ENCODE assay signal across 8 mouse cellular contexts in the genomic region with DNA sequence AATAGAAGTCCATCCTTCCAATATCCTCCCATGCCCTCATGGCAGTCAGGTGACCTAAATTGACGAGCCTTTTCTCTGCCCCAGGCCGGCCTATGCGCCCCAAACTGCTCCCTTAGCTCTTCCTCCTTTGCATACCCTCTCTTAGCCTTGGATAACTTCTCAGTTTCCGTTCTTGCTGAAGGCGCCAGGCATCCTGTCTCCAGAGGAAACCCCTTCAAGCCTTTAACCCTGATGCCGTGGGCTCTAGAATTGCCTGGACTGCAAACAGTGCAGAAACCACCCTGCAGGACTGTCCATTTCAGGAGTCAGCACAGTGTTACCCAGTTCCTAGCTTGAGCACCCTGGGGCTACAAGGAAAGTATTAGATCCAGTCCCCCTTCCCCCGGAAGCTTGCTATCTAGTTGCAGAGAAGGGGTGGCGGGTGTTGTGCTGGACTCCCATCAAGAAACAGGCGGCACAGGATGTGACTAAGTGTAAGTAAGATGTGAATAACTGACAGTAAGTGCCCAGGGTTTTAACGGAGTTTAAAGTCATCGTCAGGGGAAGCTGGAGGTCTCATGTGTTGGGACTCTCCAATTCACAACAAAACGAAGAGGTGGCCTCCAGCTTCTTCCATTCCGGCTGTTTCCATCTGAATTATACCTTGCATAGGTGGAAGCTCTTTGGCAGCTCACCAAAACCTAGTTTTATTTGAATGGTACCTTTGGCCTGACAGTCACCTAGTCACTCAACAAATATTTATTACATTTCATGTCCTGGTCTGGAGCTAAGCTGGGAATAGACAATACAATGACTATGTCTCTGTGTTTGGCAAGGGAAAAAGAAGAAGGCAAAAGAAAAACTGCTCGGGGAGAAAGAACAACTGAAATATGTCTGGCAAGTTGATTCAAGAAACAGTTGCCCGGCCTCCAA. TPM values are rescaled to one million over a fixed set of nuclear protein-coding genes. Genes with fewer than 3 reads are reported as not detected.
DNase-seq lines count a peak whose midpoint lies in the region; ATAC-seq lines count a peak whose summit lies in the region.

No protein-coding gene starts in this region.

- no peaks in the 10 kb centered on the region for H3K27me3 ChIP-seq in embryonic facial prominence, embryonic 13.5 days
- H3K27me3 ChIP-seq in heart, embryonic 16.5 days (ENCODE audit: control insufficient read depth, insufficient read depth, low read length): no peaks in the 10 kb centered on the region
- H3K27me3 ChIP-seq in splenic B cell, adult 2 months (ENCODE audit: control insufficient read depth, insufficient read depth, low read length, poor library complexity, severe bottlenecking): no peaks in the 10 kb centered on the region

- 18% methylated on average over 15 of the region's 15 CpGs for WGBS in embryonic facial prominence, embryonic 13.5 days
- 20% methylated on average over 15 of the region's 15 CpGs for WGBS in heart, embryonic 16.5 days
- WGBS in macrophage (ENCODE audit: missing documents): 8% methylated on average over 15 of the region's 15 CpGs

- peaks cover 16% of the 10 kb centered on the region for H3K36me3 ChIP-seq in embryonic facial prominence, embryonic 13.5 days
- no peaks in the 10 kb centered on the region for H3K36me3 ChIP-seq in heart, embryonic 16.5 days (ENCODE audit: control insufficient read depth, insufficient read depth)
- no peaks in the 10 kb centered on the region for H3K36me3 ChIP-seq in macrophage (ENCODE audit: inconsistent target)
- H3K36me3 ChIP-seq in splenic B cell, adult 2 months (ENCODE audit: control insufficient read depth, insufficient read depth, low read length, poor library complexity, severe bottlenecking): no peaks in the 10 kb centered on the region

- peak overlapping the region; percentile 89 for H3K9ac ChIP-seq in embryonic facial prominence, embryonic 13.5 days
- peak overlapping the region; percentile 87 for H3K9ac ChIP-seq in heart, embryonic 16.5 days (ENCODE audit: low read length)

- H3K4me2 ChIP-seq in embryonic facial prominence, embryonic 13.5 days: peak overlapping the region; percentile 82
- H3K4me2 ChIP-seq in heart, embryonic 16.5 days (ENCODE audit: low read depth, low read length): peak overlapping the region; percentile 89

- peak overlapping the region; percentile 92 for H3K27ac ChIP-seq in embryonic facial prominence, embryonic 13.5 days
- peak overlapping the region; percentile 92 for H3K27ac ChIP-seq in heart, embryonic 16.5 days (ENCODE audit: low read length)
- peak overlapping the region; percentile 82 for H3K27ac ChIP-seq in macrophage

- peak overlapping the region; percentile 74 for H3K4me3 ChIP-seq in embryonic facial prominence, embryonic 13.5 days
- peak overlapping the region; percentile 76 for H3K4me3 ChIP-seq in heart, embryonic 16.5 days (ENCODE audit: low read length)
- peak overlapping the region; percentile 42 for H3K4me3 ChIP-seq in macrophage (ENCODE audit: inconsistent target)

- H3K4me1 ChIP-seq in embryonic facial prominence, embryonic 13.5 days: peaks cover 49% of the 10 kb centered on the region
- peaks cover 24% of the 10 kb centered on the region for H3K4me1 ChIP-seq in heart, embryonic 16.5 days (ENCODE audit: control insufficient read depth, insufficient read depth, low read length)

- no peaks in the 10 kb centered on the region for H3K9me3 ChIP-seq in embryonic facial prominence, embryonic 13.5 days
- H3K9me3 ChIP-seq in heart, embryonic 16.5 days (replicated peaks; ENCODE audit: control insufficient read depth, low read length): no peaks in the 10 kb centered on the region

- H3K79me2 ChIP-seq in macrophage (ENCODE audit: inconsistent target): peaks cover 28% of the 10 kb centered on the region; the same call in 1 of the 2 replicates

- ATAC-seq in embryonic facial prominence, embryonic 13.5 days (ENCODE audit: insufficient number of reproducible peaks, insufficient read depth, low FRiP score, low TSS enrichment, low read depth): no peak
- 0 out of 2 replicates have a peak, but pooled peaks have one; percentile 18 for ATAC-seq in heart, embryonic 16.5 days (replicated peaks; ENCODE audit: extremely low read depth, insufficient read depth, low FRiP score)

- DNase-seq in 416B (ENCODE audit: low read depth) (peak; percentile 97), MN1 (ENCODE audit: low spot score) (peak; percentile 24)
- DNase-seq in kidney, postnatal 10 days: peak; percentile 67
- DNase-seq in splenic B cell, adult 2 months (ENCODE audit: low read depth, low spot score): peak; percentile 15
- DNase-seq in layer of hippocampus, postnatal 14 days (ENCODE audit: low spot score in 2 of 2): no peak

RNA-seq across cellular contexts. Expression of gene St3gal4, which starts 1.4 kb away (rescaled TPM):
- 42.0 and 48.2 TPM in 2 replicates for polyA plus RNA-seq in embryonic facial prominence, embryonic 13.5 days (2015; fragmentation: Nextera tagmentation; extraction: Ambion mirVana)
- 25.8 and 26.4 TPM in 2 replicates for polyA plus RNA-seq in heart, embryonic 16.5 days (2015; fragmentation: Nextera tagmentation; extraction: Ambion mirVana)
- 10 to 100 TPM in 22 of 26 experiments, 1 to 10 TPM in 4; 3.8 to 56.8 (median 20.0) TPM for total RNA-seq in macrophage (2018; cell fraction: chromatin; rRNA removed)
- 10 to 100 TPM; 11.2 to 20.6 (median 15.4) TPM for total RNA-seq in macrophage (2018; cell fraction: cytosol; rRNA removed)
- 10 to 100 TPM in 21 of 26 experiments, 1 to 10 TPM in 5; 6.4 to 36.2 (median 15.8) TPM for total RNA-seq in macrophage (2018; cell fraction: nucleus; rRNA removed)
- polyA plus RNA-seq in macrophage (2018): 15.5 to 19.7 TPM (median 16.0 TPM) in 3 replicates
- total RNA-seq in layer of hippocampus, postnatal 14 days (2021): 10 to 100 TPM; 26.5 to 28.6 TPM

RNA-seq across cellular contexts. Expression of gene Dcps, which starts 58.2 kb away (rescaled TPM):
- polyA plus RNA-seq in embryonic facial prominence, embryonic 13.5 days (2015; fragmentation: Nextera tagmentation; extraction: Ambion mirVana): 76.2 and 82.1 TPM in 2 replicates
- polyA plus RNA-seq in heart, embryonic 16.5 days (2015; fragmentation: Nextera tagmentation; extraction: Ambion mirVana): 60.2 and 62.5 TPM in 2 replicates
- 10 to 100 TPM in 8 of 26 experiments, 1 to 10 TPM in 18; 1.2 to 21.5 (median 6.3) TPM for total RNA-seq in macrophage (2018; cell fraction: chromatin; rRNA removed)
- 10 to 100 TPM; 12.9 to 22.9 (median 16.9) TPM for total RNA-seq in macrophage (2018; cell fraction: cytosol; rRNA removed)
- total RNA-seq in macrophage (2018; cell fraction: nucleus; rRNA removed): 10 to 100 TPM in 4 of 26 experiments, 1 to 10 TPM in 22; 2.8 to 17.1 (median 7.0) TPM
- 19.9 to 24.5 TPM (median 20.4 TPM) in 3 replicates for polyA plus RNA-seq in macrophage (2018)
- total RNA-seq in layer of hippocampus, postnatal 14 days (2021): 10 to 100 TPM; 17.5 to 18.5 TPM

Comparison
In these comparisons a context has a peak if more than half of its experiments do, and no peak if none do; other contexts are left out.
1. DNase-seq: peak in 416B (single experiment), MN1 (single experiment), kidney, postnatal 10 days (single experiment) and splenic B cell, adult 2 months (single experiment); none in layer of hippocampus, postnatal 14 days (0 of 2).
2. Peak in every context shown above with its lines, with median percentiles within 50 percentile points of each other: H3K27ac ChIP-seq and H3K4me3 ChIP-seq.